Mouse (Mus musculus): ENCODE measurements around the gene Tax1bp3.

Gene Tax1bp3

DNA sequence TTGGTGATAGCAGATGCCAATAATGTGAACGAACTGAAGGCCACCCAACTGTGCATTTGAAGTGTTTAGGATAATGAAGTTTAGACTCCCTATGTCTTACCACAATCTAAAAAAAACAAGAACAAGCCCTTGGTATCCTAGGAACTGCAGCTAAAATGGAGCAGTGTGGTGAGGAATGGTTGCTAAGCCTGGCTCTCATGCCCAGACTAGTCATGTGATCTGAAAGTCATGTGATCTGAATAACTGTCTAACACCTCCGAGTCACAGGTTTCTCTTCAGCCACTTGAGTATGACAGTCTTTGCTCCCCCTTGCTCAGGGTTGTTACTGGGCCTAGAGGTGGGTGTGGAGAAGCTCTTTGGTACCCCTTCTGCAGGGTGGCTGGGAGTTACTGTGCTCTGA lies 55.6 kb downstream of the Tax1bp3 start:
- no peak for DNase-seq

Measured in kidney, adult 8-10 months (tissue).